Mouse (Mus musculus): ENCODE measurements around the gene Pglyrp3.

- TF ChIP-seq CTCF (IDR thresholded peaks at IDR 0.05; ENCODE audit: extremely low read depth, insufficient read depth, insufficient read length, insufficient replicate concordance): no peak
- no peak for TF ChIP-seq POLR2A (IDR thresholded peaks at IDR 0.05; ENCODE audit: low read depth, low read length)
These were observed at the start of gene Pglyrp3 for GRCm38 (mm10) chr3:92014283-92014682.

Data from spleen, adult 2 months (tissue).